Mouse (Mus musculus) kidney, embryonic 14.5 days (tissue): ENCODE data around the gene Slc22a3. TPM values are rescaled to one million over a fixed set of nuclear protein-coding genes. Genes with fewer than 3 reads are reported as not detected.

Source experiments
- ATAC-seq: fragments of 200-750 bp; cut with Nextera tagmentation; 2 replicates; pipeline ENCODE4 v1.8.0; 2017; ENCODE audit warnings: moderate number of reproducible peaks, mild to moderate bottlenecking, moderate TSS enrichment, moderate library complexity; ENCODE audit not compliant: low FRiP score, low TSS enrichment
- H3K27ac ChIP-seq: fragments of 300-500 bp; sonication (generic); 2 replicates; pipeline ENCODE4 v1.5.1; 2014; ENCODE audit warnings: low read depth, mild to moderate bottlenecking, low read length, moderate library complexity, mixed read lengths
- H3K27me3 ChIP-seq: fragments of 300-500 bp; sonication (generic); 2 replicates; pipeline ENCODE4 v1.6.1; 2014; ENCODE audit warnings: mild to moderate bottlenecking, low read length; ENCODE audit not compliant: control insufficient read depth, insufficient read depth
- H3K36me3 ChIP-seq: fragments of 300-500 bp; sonication (generic); 2 replicates; pipeline ENCODE4 v1.6.1; 2014; ENCODE audit warnings: low read length, mixed read lengths; ENCODE audit not compliant: control insufficient read depth, insufficient read depth
- H3K4me1 ChIP-seq: fragments of 300-500 bp; sonication (generic); 2 replicates; pipeline ENCODE4 v1.6.1; 2014; ENCODE audit warnings: low read length, mixed read lengths; ENCODE audit not compliant: control insufficient read depth, insufficient read depth
- H3K4me2 ChIP-seq: fragments of 300-500 bp; sonication (generic); replicated peaks from 2 replicates; pipeline ENCODE4 v1.6.1; 2014; ENCODE audit warnings: low read depth, mild to moderate bottlenecking, low read length
- H3K4me3 ChIP-seq: fragments of 300-500 bp; sonication (generic); 2 replicates; pipeline ENCODE4 v1.5.1; 2014; ENCODE audit warnings: mild to moderate bottlenecking, low read length
- H3K9ac ChIP-seq: fragments of 300-500 bp; sonication (generic); 2 replicates; pipeline ENCODE4 v1.6.1; 2014; ENCODE audit warnings: low read depth, mild to moderate bottlenecking, low read length, moderate library complexity
- H3K9me3 ChIP-seq: fragments of 300-500 bp; sonication (generic); 2 replicates; pipeline ENCODE4 v1.6.1; 2016; ENCODE audit warnings: low read length; ENCODE audit not compliant: control insufficient read depth
- WGBS: fragments of 180-500 bp; shearing (Covaris S2); extraction: QIAGEN DNeasy Blood & Tissue Kit; methylation state at CpG from one replicate; pipeline ENCODE4 v1.1.7; 2014; 5-methylcytosine and 5-hydroxymethylcytosine counted together
- polyA plus RNA-seq: library from polyadenylated mRNA; unstranded; fragments of >200 nt; fragmentation: Nextera tagmentation; extraction: Ambion mirVana; gene quantifications from 2 replicates; pipeline ENCODE4 v1.2.1, GENCODE M21; 2014

Slc22a3 gene
- polyA plus RNA-seq, 1 experiment from 2014 or later, result 0.53 TPM

DNA sequence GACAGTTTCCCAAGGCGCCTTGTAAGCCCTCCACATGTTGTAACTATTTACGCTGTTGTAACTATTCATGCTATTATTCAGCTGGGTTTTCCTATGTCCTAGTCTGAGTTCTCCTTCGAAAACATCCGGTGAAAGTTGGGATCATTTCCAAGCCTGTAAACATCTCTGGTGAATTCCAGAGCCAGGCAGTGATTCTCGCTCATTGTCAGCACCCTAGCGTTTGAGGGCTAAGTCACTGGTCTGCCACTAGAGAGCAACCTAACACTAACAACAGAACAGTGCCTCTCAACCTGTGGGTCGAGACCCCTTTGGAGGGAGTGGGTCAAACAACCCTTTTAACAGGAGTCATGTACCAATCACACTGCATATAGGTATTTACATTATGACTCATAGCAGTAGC is 104.1 kb downstream of the Slc22a3 start:
- Histone ChIP-seq H3K4me3 (no peak overlapping the region), H3K27ac (no peak overlapping the region), H3K9me3 (no peaks in the 10 kb centered on the region; the same call in 1 of the 2 replicates), H3K27me3 (no peaks in the 10 kb centered on the region), H3K4me2 (no peak overlapping the region), H3K36me3 (no peaks in the 10 kb centered on the region), H3K9ac (no peak overlapping the region), H3K4me1 (no peaks in the 10 kb centered on the region)
- WGBS, result 57% methylated on average over 7 of the region's 7 CpGs
- no peak for ATAC-seq

DNA sequence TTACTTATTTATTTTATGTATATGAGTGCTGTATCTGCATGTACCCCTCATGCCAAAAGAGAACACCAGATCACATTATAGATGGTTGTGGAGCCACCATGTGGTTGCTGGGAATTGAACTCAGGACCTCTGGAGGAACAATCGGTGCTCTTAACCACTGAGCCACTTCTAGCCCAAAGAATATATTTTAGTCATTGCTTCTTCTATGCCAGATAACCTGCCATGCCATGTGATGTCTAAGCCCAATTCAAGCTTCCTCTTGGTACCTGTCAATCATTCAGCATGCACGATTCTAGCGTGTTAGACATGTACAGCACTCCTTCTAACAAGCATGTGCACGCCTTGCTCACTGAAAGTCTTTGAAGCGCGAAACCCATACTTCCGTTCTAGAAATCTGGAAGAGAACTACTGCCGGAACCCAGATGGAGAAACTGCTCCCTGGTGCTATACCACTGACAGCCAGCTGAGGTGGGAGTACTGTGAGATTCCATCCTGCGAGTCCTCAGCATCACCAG is 111.3 kb downstream of the Slc22a3 start:
- H3K4me3 ChIP-seq, result no peak overlapping the region
- H3K9me3 ChIP-seq, result no peaks in the 10 kb centered on the region
- no peaks in the 10 kb centered on the region for H3K36me3 ChIP-seq
- no peaks in the 10 kb centered on the region for H3K4me1 ChIP-seq
- no peak for ATAC-seq
- H3K4me2 ChIP-seq, result no peak overlapping the region
- WGBS, result 88% methylated on average over 9 of the region's 9 CpGs
- H3K27ac ChIP-seq, result no peak overlapping the region
- no peak overlapping the region for H3K9ac ChIP-seq
- no peaks in the 10 kb centered on the region for H3K27me3 ChIP-seq

DNA sequence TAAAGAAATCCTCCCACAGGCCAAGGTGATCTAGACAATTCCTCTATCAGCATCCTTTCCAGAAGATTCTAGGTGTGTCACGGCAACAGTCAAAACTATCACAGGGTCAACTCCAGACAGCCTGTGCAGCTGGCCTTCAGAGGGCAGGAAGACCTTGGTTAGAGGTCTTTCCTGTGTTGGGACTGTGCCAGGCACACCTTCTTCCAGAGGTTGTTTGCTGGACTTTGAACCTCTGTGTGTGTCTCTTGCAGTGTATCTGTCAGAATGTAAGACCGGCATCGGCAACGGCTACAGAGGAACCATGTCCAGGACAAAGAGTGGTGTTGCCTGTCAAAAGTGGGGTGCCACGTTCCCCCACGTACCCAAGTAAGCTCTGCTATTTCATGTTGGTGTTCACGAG is 119.3 kb downstream of the Slc22a3 start:
- no peaks in the 10 kb centered on the region for H3K4me1 ChIP-seq
- 88% methylated on average over 7 of the region's 7 CpGs for WGBS
- H3K36me3 ChIP-seq, result no peaks in the 10 kb centered on the region
- H3K27ac ChIP-seq, result no peak overlapping the region
- no peaks in the 10 kb centered on the region for H3K27me3 ChIP-seq
- H3K4me2 ChIP-seq, result no peak overlapping the region
- no peak overlapping the region for H3K4me3 ChIP-seq
- no peak overlapping the region for H3K9ac ChIP-seq
- ATAC-seq, result no peak
- no peaks in the 10 kb centered on the region for H3K9me3 ChIP-seq

DNA sequence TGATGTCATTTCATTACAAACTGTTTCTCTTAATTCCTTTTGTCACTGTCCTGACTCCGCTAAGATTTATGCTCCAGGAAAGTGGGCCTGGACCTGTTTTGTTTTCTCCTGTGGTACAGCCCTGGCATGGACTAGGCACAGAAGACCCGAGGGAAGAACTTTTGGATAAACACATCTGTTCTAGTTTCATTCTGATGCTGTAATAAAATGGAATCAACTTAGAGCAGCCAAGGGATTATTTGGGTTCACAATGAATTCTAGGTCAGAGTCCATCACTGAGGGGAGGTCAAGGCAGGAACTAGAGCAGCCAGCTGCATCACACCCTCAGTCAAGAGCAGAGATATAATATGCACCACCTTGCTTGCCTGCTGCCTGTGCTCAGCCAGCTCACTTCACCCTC is 119.7 kb downstream of the Slc22a3 start:
- H3K9me3 ChIP-seq, result no peaks in the 10 kb centered on the region
- no peak overlapping the region for H3K27ac ChIP-seq
- ATAC-seq, result no peak
- no peaks in the 10 kb centered on the region for H3K4me1 ChIP-seq
- H3K4me3 ChIP-seq, result no peak overlapping the region
- H3K27me3 ChIP-seq, result no peaks in the 10 kb centered on the region
- H3K9ac ChIP-seq, result no peak overlapping the region
- no peak overlapping the region for H3K4me2 ChIP-seq
- H3K36me3 ChIP-seq, result no peaks in the 10 kb centered on the region
- WGBS, result 68% methylated on average over 2 of the region's 2 CpGs

DNA sequence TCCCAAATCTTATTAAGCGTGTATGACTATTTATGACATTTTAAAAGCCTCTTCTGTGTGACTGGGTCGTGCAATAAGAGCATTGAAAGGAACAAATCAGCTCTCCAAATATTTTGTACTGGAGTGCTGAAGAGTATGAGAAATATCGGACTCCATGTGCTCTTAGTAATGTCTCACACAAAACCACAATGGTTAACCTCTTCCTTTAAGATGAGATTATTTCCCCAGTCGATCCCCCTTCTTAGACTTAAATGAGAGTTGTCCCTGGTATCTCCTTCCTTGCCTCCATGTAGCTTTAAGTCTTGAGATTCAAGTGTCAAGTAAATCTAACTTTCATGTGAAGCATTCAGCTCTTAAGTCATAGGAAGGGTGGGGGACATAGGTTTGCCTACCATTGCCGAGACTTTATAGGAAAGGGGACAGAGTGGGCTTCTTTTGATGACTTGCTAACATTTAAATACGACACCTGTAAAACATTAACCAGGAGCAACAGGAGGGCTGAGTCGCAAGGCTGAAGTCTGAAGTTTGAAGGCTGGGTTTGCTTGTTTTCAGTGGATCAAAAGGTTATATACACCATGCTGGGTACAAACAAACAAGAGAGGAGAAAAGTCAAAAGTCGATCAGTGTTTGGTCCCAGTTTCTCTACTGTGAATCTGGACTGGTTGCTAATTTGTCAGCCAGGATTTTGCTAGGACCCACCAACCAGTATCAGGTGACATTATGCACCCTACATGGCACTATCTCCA is 122.3 kb downstream of the Slc22a3 start:
- H3K4me2 ChIP-seq, result no peak overlapping the region
- no peak overlapping the region for H3K9ac ChIP-seq
- H3K4me3 ChIP-seq, result no peak overlapping the region
- no peak for ATAC-seq
- H3K9me3 ChIP-seq, result no peaks in the 10 kb centered on the region
- H3K36me3 ChIP-seq, result no peaks in the 10 kb centered on the region
- H3K27me3 ChIP-seq, result no peaks in the 10 kb centered on the region
- H3K4me1 ChIP-seq, result no peaks in the 10 kb centered on the region
- no peak overlapping the region for H3K27ac ChIP-seq
- 73% methylated on average over 8 of the region's 8 CpGs for WGBS

DNA sequence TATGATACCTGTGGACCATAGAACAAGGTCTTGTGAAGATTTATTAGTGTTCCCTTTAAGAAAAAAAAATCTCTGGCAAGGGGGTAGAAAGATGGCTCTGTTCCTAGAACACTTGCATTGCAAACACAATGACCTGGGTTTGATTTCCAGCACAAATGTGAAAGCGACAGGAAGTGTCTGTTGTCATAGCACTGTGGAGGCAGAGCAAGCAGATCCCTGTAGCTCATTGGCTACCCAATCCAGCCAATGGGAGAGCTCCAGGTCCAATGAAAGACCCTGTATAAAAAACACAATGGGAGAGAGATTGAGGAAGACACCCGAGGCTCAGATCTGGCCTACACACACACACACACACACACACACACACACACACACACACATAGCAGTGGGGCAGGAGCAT is 125.0 kb downstream of the Slc22a3 start:
- no peaks in the 10 kb centered on the region for H3K4me1 ChIP-seq
- H3K27me3 ChIP-seq, result no peaks in the 10 kb centered on the region
- H3K36me3 ChIP-seq, result no peaks in the 10 kb centered on the region
- no peak overlapping the region for H3K27ac ChIP-seq
- H3K9ac ChIP-seq, result no peak overlapping the region
- WGBS, result 47% methylated on average over 2 of the region's 2 CpGs
- ATAC-seq, result no peak
- H3K4me2 ChIP-seq, result no peak overlapping the region
- no peak overlapping the region for H3K4me3 ChIP-seq
- H3K9me3 ChIP-seq, result no peaks in the 10 kb centered on the region

DNA sequence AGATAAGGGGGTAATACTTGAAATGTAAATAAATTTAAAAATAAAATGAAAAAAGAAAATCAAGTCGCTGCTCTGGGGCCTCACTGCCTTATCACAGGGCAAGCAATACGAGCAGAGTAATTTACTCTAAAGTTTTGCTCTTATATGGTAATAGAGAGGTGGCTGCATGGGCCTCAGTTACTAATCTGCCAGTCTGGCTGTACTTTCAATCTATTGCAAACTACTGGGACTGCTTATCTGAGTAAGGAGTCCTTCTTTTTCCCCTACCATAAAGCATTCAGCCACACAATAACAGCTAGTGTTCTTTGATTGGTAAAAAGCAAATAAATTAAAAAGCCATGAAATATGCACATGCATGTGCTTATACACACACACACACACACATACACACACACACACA is 125.9 kb downstream of the Slc22a3 start:
- no peak overlapping the region for H3K27ac ChIP-seq
- no peak overlapping the region for H3K9ac ChIP-seq
- H3K9me3 ChIP-seq, result no peaks in the 10 kb centered on the region
- no peaks in the 10 kb centered on the region for H3K27me3 ChIP-seq
- H3K4me3 ChIP-seq, result no peak overlapping the region
- H3K4me1 ChIP-seq, result no peaks in the 10 kb centered on the region
- 95% methylated on average over 2 of the region's 2 CpGs for WGBS
- no peak overlapping the region for H3K4me2 ChIP-seq
- ATAC-seq, result no peak
- H3K36me3 ChIP-seq, result no peaks in the 10 kb centered on the region

DNA sequence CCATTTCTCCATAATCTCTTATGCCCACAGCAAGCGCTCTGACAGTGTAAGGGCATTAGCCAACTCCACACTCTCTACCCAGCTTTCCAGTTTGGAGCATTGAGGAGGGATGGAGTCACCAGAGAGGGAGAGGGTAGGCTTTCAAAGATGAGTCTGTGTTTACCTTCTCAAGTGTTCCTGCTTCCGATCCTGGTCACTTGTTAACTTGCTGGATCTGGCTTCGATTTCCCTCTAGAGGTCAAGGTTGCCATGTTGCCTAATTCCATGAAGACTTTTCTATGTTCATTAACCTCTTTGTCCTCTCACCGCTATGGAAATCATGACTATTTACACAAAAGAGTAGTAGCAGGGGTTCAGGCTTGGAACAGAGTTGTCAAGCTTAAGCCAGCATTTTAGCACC is 127.2 kb downstream of the Slc22a3 start:
- ATAC-seq, result no peak
- WGBS, result 86% methylated on average over 4 of the region's 4 CpGs
- H3K9ac ChIP-seq, result no peak overlapping the region
- no peaks in the 10 kb centered on the region for H3K4me1 ChIP-seq
- no peaks in the 10 kb centered on the region for H3K27me3 ChIP-seq
- H3K27ac ChIP-seq, result no peak overlapping the region
- no peaks in the 10 kb centered on the region for H3K9me3 ChIP-seq
- H3K4me3 ChIP-seq, result no peak overlapping the region
- no peak overlapping the region for H3K4me2 ChIP-seq
- H3K36me3 ChIP-seq, result no peaks in the 10 kb centered on the region

DNA sequence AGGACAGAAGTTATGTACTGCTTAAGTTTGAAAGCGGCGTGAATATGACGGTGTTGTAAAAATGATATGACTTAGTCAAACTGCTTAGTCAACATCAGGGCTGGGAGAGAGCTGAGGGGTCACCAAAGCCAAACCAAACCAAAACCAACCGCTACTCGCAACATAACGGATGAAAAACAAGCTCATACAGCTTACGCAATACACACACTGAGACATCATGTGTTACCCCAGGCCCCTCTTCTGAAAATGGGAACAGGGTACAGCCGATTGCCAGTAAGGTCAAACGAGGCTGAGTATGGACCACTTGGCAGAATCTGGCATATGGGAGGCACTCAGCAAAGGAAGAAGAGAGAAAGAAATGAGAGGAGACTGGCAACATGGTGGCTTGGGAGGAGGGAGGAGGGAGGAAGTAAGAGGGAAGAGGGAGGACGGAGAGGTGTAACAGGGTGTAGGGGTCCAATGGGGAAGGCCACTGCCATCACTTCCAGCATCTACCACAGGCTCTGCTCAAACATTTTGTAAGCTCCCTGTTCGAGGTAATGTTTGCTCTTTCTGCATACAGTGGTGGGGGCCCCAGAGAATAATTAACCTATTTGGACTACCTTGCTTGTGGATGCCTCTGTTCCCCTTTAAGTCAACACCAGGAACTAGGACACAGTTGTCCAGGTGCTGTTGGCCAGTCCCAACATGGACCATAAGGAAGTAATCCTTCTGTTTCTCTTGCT is 129.4 kb downstream of the Slc22a3 start, which contains the start of gene Plg:
Gene Plg, plus strand, starts transcription at position 628 of the 725 bp plus-strand sequence.
- no peak within 1 kb of the TSS for H3K4me3 ChIP-seq
- no peaks in the 10 kb centered on the region for H3K27me3 ChIP-seq
- no peaks in the 10 kb centered on the region for H3K4me1 ChIP-seq
- no peaks in the 10 kb centered on the region for H3K9me3 ChIP-seq
- no peak within 1 kb of the TSS for H3K27ac ChIP-seq
- H3K36me3 ChIP-seq, result no peaks in the 10 kb centered on the region
- no peak within 1 kb of the TSS for H3K9ac ChIP-seq
- 89% methylated on average over 11 of the region's 11 CpGs for WGBS
- no peak within 1 kb of the TSS for H3K4me2 ChIP-seq
- ATAC-seq, result no peak
